Mouse (Mus musculus): ENCODE data around the gene Mecom.

Gene Mecom

GRCm38 (mm10) chr3:30353878-30354727 lies 193.7 kb downstream of the Mecom start:
- no peak for DNase-seq (ENCODE audit: low spot score in 2 of 2)

GRCm38 (mm10) chr3:30349279-30349678 lies 198.5 kb downstream of the Mecom start:
- DNase-seq (ENCODE audit: low spot score in 2 of 2) = no peak

- no peak for DNase-seq (ENCODE audit: low spot score in 2 of 2)
Measured at GRCm38 (mm10) chr3:30344151-30344550, 203.7 kb downstream of the Mecom start.

- DNase-seq (ENCODE audit: low spot score in 2 of 2) = no peak
Measured at GRCm38 (mm10) chr3:30332337-30332736, 215.5 kb downstream of the Mecom start.

GRCm38 (mm10) chr3:30330476-30330875 lies 217.3 kb downstream of the Mecom start:
- no peak for DNase-seq (ENCODE audit: low spot score in 2 of 2)

GRCm38 (mm10) chr3:30330021-30330420 lies 217.8 kb downstream of the Mecom start:
- no peak for DNase-seq (ENCODE audit: low spot score in 2 of 2)

GRCm38 (mm10) chr3:30314955-30315354 lies 232.9 kb downstream of the Mecom start:
- DNase-seq (ENCODE audit: low spot score in 2 of 2) = no peak

GRCm38 (mm10) chr3:30308081-30308480 lies 239.7 kb downstream of the Mecom start:
- no peak for DNase-seq (ENCODE audit: low spot score in 2 of 2)

- no peak for DNase-seq (ENCODE audit: low spot score in 2 of 2)
Measured at GRCm38 (mm10) chr3:30307601-30308000, 240.2 kb downstream of the Mecom start.

GRCm38 (mm10) chr3:30306080-30306479 lies 241.7 kb downstream of the Mecom start:
- DNase-seq (ENCODE audit: low spot score in 2 of 2) = no peak

- DNase-seq (ENCODE audit: low spot score in 2 of 2) = no peak
Measured at GRCm38 (mm10) chr3:30299460-30299859, 248.3 kb downstream of the Mecom start.

- no peak for DNase-seq (ENCODE audit: low spot score in 2 of 2)
Measured at GRCm38 (mm10) chr3:30294433-30294832, 253.4 kb downstream of the Mecom start.

- DNase-seq (ENCODE audit: low spot score in 2 of 2) = no peak
Measured at GRCm38 (mm10) chr3:30286529-30286928, 261.3 kb downstream of the Mecom start.

- DNase-seq (ENCODE audit: low spot score in 2 of 2) = no peak
Measured at GRCm38 (mm10) chr3:30284094-30284493, 263.7 kb downstream of the Mecom start.

- DNase-seq (ENCODE audit: low spot score in 2 of 2) = no peak
Measured at GRCm38 (mm10) chr3:30283562-30283961, 264.2 kb downstream of the Mecom start.

GRCm38 (mm10) chr3:30277569-30277968 lies 270.2 kb downstream of the Mecom start:
- DNase-seq (ENCODE audit: low spot score in 2 of 2) = no peak

GRCm38 (mm10) chr3:30276099-30276498 lies 271.7 kb downstream of the Mecom start:
- DNase-seq (ENCODE audit: low spot score in 2 of 2) = no peak

- no peak for DNase-seq (ENCODE audit: low spot score in 2 of 2)
Measured at GRCm38 (mm10) chr3:30269253-30269652, 278.6 kb downstream of the Mecom start.

- no peak for DNase-seq (ENCODE audit: low spot score in 2 of 2)
Measured at GRCm38 (mm10) chr3:30260945-30261344, 286.9 kb downstream of the Mecom start.

GRCm38 (mm10) chr3:30258421-30258820 lies 289.4 kb downstream of the Mecom start:
- DNase-seq (ENCODE audit: low spot score in 2 of 2) = no peak

GRCm38 (mm10) chr3:30257776-30258175 lies 290.0 kb downstream of the Mecom start:
- DNase-seq (ENCODE audit: low spot score in 2 of 2) = no peak

GRCm38 (mm10) chr3:30256896-30257295 lies 290.9 kb downstream of the Mecom start:
- DNase-seq (ENCODE audit: low spot score in 2 of 2) = no peak

- no peak for DNase-seq (ENCODE audit: low spot score in 2 of 2)
Measured at GRCm38 (mm10) chr3:30255828-30256227, 292.0 kb downstream of the Mecom start.

GRCm38 (mm10) chr3:30254451-30254850 lies 293.4 kb downstream of the Mecom start:
- DNase-seq (ENCODE audit: low spot score in 2 of 2) = no peak
